Mouse (Mus musculus): ENCODE measurements around the gene Pter. TPM values are rescaled to one million over a fixed set of nuclear protein-coding genes. Genes with fewer than 3 reads are reported as not detected.

Gene Pter
- polyA plus RNA-seq (2014; fragmentation: Nextera tagmentation; extraction: Ambion mirVana): 10.5 and 11.4 TPM in 2 replicates

- ATAC-seq (ENCODE audit: insufficient read depth, low FRiP score, low TSS enrichment) (peak; percentile 93), DNase-seq (ENCODE audit: low spot score) (peak; percentile 86)
- WGBS: 1% methylated on average over 24 of the region's 24 CpGs
- H3K4me1 ChIP-seq (ENCODE audit: control insufficient read depth, insufficient read depth, low read length): peaks cover 6% of the 10 kb centered on the region
- H3K27me3 ChIP-seq (ENCODE audit: control insufficient read depth, insufficient read depth, low read length): no peaks in the 10 kb centered on the region
- H3K9me3 ChIP-seq (ENCODE audit: control insufficient read depth, low read length): no peaks in the 10 kb centered on the region
- H3K4me3 ChIP-seq (ENCODE audit: low read depth, low read length): peak within 1 kb of the TSS; percentile 43
- H3K4me2 ChIP-seq (ENCODE audit: low read depth): peak within 1 kb of the TSS; percentile 66
- no peaks in the 10 kb centered on the region for H3K36me3 ChIP-seq (ENCODE audit: control insufficient read depth, insufficient read depth, low read length)
- no peak within 1 kb of the TSS for H3K27ac ChIP-seq (ENCODE audit: low read depth, low read length)
- H3K9ac ChIP-seq (ENCODE audit: low read length): peak within 1 kb of the TSS; percentile 54
Observed at GRCm38 (mm10) chr2:12923804-12924591, at the start of gene Pter. Gene Pter, plus strand, starts transcription at chr2:12924041.

DNA sequence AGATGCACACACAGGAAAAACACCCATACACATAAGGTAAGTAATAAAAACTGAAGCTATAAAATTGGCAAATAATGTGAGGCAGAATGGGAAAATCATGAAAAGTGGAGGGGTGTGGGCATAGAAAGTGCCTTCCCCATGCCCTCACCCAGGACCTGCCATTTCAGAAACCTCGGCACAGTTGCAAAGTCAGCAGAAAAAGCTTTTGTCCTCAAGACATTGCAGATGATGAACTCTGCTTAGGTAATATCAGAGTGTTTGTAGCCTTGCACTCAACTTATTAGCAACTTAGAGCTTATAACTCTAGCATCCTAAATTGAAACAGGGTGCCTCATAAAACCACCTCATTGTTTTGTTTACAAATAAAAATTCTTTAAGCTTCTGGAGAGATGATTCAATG lies 49.6 kb upstream of the Pter start:
- DNase-seq (ENCODE audit: low spot score) (no peak), ATAC-seq (ENCODE audit: insufficient read depth, low FRiP score, low TSS enrichment) (no peak)
- Histone ChIP-seq H3K27ac (ENCODE audit: low read depth, low read length) (no peak overlapping the region), H3K4me2 (ENCODE audit: low read depth) (no peak overlapping the region), H3K36me3 (ENCODE audit: control insufficient read depth, insufficient read depth, low read length) (no peaks in the 10 kb centered on the region), H3K9ac (ENCODE audit: low read length) (no peak overlapping the region), H3K4me3 (ENCODE audit: low read depth, low read length) (no peak overlapping the region), H3K27me3 (ENCODE audit: control insufficient read depth, insufficient read depth, low read length) (no peaks in the 10 kb centered on the region), H3K4me1 (ENCODE audit: control insufficient read depth, insufficient read depth, low read length) (no peaks in the 10 kb centered on the region), H3K9me3 (ENCODE audit: control insufficient read depth, low read length) (no peaks in the 10 kb centered on the region)
- 58% methylated on average over 1 of the region's 1 CpGs for WGBS

DNA sequence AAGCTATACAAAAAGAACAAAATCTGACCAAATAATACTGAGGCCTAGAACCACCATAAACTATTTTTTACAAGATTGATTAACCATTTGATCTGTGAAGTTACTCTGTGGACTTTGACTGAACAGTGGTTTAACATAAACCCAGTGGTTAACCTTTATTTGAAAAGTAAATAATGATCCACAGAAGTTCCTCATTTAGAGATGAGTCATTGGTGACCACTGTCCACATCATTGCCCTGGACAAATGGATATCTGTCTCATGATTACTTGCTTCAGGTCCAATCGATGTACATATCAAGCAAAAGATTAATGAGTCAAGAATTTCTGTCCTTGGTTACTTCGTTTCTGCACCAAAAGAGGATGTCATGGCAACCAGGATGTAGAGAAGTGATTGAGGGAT lies 44.3 kb upstream of the Pter start:
- no peak for ATAC-seq (ENCODE audit: insufficient read depth, low FRiP score, low TSS enrichment)
- WGBS: 77% methylated on average over 2 of the region's 2 CpGs

GRCm38 (mm10) chr2:12881009-12881408 lies 42.8 kb upstream of the Pter start:
- ATAC-seq (ENCODE audit: insufficient read depth, low FRiP score, low TSS enrichment) (no peak), DNase-seq (ENCODE audit: low spot score) (no peak)
- H3K9ac ChIP-seq (ENCODE audit: low read length): no peak overlapping the region
- H3K4me3 ChIP-seq (ENCODE audit: low read depth, low read length): no peak overlapping the region
- H3K36me3 ChIP-seq (ENCODE audit: control insufficient read depth, insufficient read depth, low read length): no peaks in the 10 kb centered on the region
- no peaks in the 10 kb centered on the region for H3K27me3 ChIP-seq (ENCODE audit: control insufficient read depth, insufficient read depth, low read length)
- no peak overlapping the region for H3K4me2 ChIP-seq (ENCODE audit: low read depth)
- WGBS: 95% methylated on average over 1 of the region's 1 CpGs
- no peaks in the 10 kb centered on the region for H3K9me3 ChIP-seq (ENCODE audit: control insufficient read depth, low read length)
- no peaks in the 10 kb centered on the region for H3K4me1 ChIP-seq (ENCODE audit: control insufficient read depth, insufficient read depth, low read length)
- H3K27ac ChIP-seq (ENCODE audit: low read depth, low read length): no peak overlapping the region

More for the DNA sequence above, 44.3 kb upstream of the Pter start:
- H3K36me3 ChIP-seq (ENCODE audit: control insufficient read depth, insufficient read depth, low read length): no peaks in the 10 kb centered on the region
- H3K4me2 ChIP-seq (ENCODE audit: low read depth): no peak overlapping the region
- no peak overlapping the region for H3K9ac ChIP-seq (ENCODE audit: low read length)
- H3K9me3 ChIP-seq (ENCODE audit: control insufficient read depth, low read length): no peaks in the 10 kb centered on the region
- H3K27ac ChIP-seq (ENCODE audit: low read depth, low read length): no peak overlapping the region
- H3K4me3 ChIP-seq (ENCODE audit: low read depth, low read length): no peak overlapping the region
- H3K4me1 ChIP-seq (ENCODE audit: control insufficient read depth, insufficient read depth, low read length): no peaks in the 10 kb centered on the region
- no peak for DNase-seq (ENCODE audit: low spot score)
- H3K27me3 ChIP-seq (ENCODE audit: control insufficient read depth, insufficient read depth, low read length): no peaks in the 10 kb centered on the region

GRCm38 (mm10) chr2:12883276-12883914 lies 40.4 kb upstream of the Pter start:
- 80% methylated on average over 10 of the region's 10 CpGs for WGBS
- Histone ChIP-seq H3K27ac (ENCODE audit: low read depth, low read length) (0 out of 2 replicates have a peak overlapping the region, but pooled peaks have one; percentile 39), H3K4me1 (ENCODE audit: control insufficient read depth, insufficient read depth, low read length) (no peaks in the 10 kb centered on the region), H3K36me3 (ENCODE audit: control insufficient read depth, insufficient read depth, low read length) (no peaks in the 10 kb centered on the region), H3K4me3 (ENCODE audit: low read depth, low read length) (no peak overlapping the region), H3K9ac (ENCODE audit: low read length) (no peak overlapping the region), H3K4me2 (ENCODE audit: low read depth) (no peak overlapping the region), H3K27me3 (ENCODE audit: control insufficient read depth, insufficient read depth, low read length) (no peaks in the 10 kb centered on the region), H3K9me3 (ENCODE audit: control insufficient read depth, low read length) (no peaks in the 10 kb centered on the region)
- ATAC-seq (ENCODE audit: insufficient read depth, low FRiP score, low TSS enrichment) (no peak), DNase-seq (ENCODE audit: low spot score) (no peak)

GRCm38 (mm10) chr2:12887015-12887414 lies 36.8 kb upstream of the Pter start:
- no peak overlapping the region for H3K9ac ChIP-seq (ENCODE audit: low read length)
- H3K4me3 ChIP-seq (ENCODE audit: low read depth, low read length): no peak overlapping the region
- no peaks in the 10 kb centered on the region for H3K4me1 ChIP-seq (ENCODE audit: control insufficient read depth, insufficient read depth, low read length)
- H3K36me3 ChIP-seq (ENCODE audit: control insufficient read depth, insufficient read depth, low read length): no peaks in the 10 kb centered on the region
- peak; percentile 55 for ATAC-seq (ENCODE audit: insufficient read depth, low FRiP score, low TSS enrichment)
- peak; percentile 11 for DNase-seq (ENCODE audit: low spot score)
- H3K9me3 ChIP-seq (ENCODE audit: control insufficient read depth, low read length): no peaks in the 10 kb centered on the region
- H3K4me2 ChIP-seq (ENCODE audit: low read depth): no peak overlapping the region
- WGBS: 52% methylated on average over 2 of the region's 2 CpGs
- H3K27ac ChIP-seq (ENCODE audit: low read depth, low read length): no peak overlapping the region
- H3K27me3 ChIP-seq (ENCODE audit: control insufficient read depth, insufficient read depth, low read length): no peaks in the 10 kb centered on the region

DNA sequence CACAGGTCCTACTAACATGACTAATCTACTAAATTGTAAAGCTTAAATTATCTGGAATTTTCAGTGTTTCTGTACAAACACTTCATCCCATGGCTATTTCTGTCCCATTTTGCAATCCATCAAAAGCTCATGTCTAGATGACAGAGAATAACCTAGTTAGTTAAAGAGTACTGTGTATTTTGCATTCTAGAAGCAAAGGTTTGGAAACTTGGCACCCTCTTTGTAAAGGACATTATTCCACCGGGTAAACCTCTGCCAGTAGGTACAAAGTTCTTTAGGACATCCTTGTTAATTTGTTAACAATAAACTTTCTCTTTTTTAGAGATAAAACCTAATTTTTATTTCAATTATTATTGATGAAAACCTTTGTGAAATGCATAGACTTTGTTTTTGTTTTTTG lies 18.1 kb upstream of the Pter start:
- ATAC-seq (ENCODE audit: insufficient read depth, low FRiP score, low TSS enrichment): no peak
- H3K4me3 ChIP-seq (ENCODE audit: low read depth, low read length): no peak overlapping the region
- no peak overlapping the region for H3K4me2 ChIP-seq (ENCODE audit: low read depth)

DNA sequence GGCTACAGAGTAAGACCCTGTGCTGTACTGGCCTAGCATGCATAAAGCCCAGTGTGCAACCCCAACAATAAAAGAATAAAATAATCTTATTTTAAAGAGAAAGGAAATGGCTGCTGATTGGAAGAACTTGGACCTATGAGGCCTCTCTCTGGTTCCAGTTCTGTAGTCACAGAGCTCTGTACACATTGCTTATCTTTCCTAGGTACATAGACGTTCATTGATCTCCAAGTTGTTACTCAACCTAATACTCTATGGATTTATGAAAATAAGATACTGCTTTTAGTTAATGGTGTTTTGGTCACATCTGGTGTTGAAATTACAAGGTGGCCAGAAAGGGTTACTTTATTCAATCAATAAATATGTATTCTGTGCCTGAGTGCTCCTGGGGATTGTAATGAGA lies 1.8 kb downstream of the Pter start:
- Histone ChIP-seq H3K27ac (ENCODE audit: low read depth, low read length) (no peak overlapping the region), H3K4me3 (ENCODE audit: low read depth, low read length) (no peak overlapping the region), H3K9ac (ENCODE audit: low read length) (no peak overlapping the region), H3K4me1 (ENCODE audit: control insufficient read depth, insufficient read depth, low read length) (peaks cover 6% of the 10 kb centered on the region), H3K9me3 (ENCODE audit: control insufficient read depth, low read length) (no peaks in the 10 kb centered on the region), H3K36me3 (ENCODE audit: control insufficient read depth, insufficient read depth, low read length) (no peaks in the 10 kb centered on the region), H3K4me2 (ENCODE audit: low read depth) (no peak overlapping the region), H3K27me3 (ENCODE audit: control insufficient read depth, insufficient read depth, low read length) (no peaks in the 10 kb centered on the region)
- no peak for ATAC-seq (ENCODE audit: insufficient read depth, low FRiP score, low TSS enrichment)
- 87% methylated on average over 1 of the region's 1 CpGs for WGBS
- DNase-seq (ENCODE audit: low spot score): no peak

More for the DNA sequence above, 18.1 kb upstream of the Pter start:
- Histone ChIP-seq H3K27ac (ENCODE audit: low read depth, low read length) (no peak overlapping the region), H3K27me3 (ENCODE audit: control insufficient read depth, insufficient read depth, low read length) (no peaks in the 10 kb centered on the region), H3K9me3 (ENCODE audit: control insufficient read depth, low read length) (no peaks in the 10 kb centered on the region), H3K36me3 (ENCODE audit: control insufficient read depth, insufficient read depth, low read length) (no peaks in the 10 kb centered on the region), H3K4me1 (ENCODE audit: control insufficient read depth, insufficient read depth, low read length) (no peaks in the 10 kb centered on the region), H3K9ac (ENCODE audit: low read length) (no peak overlapping the region)
- WGBS: 83% methylated on average over 1 of the region's 1 CpGs
- DNase-seq (ENCODE audit: low spot score): no peak

- H3K36me3 ChIP-seq (ENCODE audit: control insufficient read depth, insufficient read depth, low read length): no peaks in the 10 kb centered on the region
- ATAC-seq (ENCODE audit: insufficient read depth, low FRiP score, low TSS enrichment) (no peak), DNase-seq (ENCODE audit: low spot score) (no peak)
- no peaks in the 10 kb centered on the region for H3K4me1 ChIP-seq (ENCODE audit: control insufficient read depth, insufficient read depth, low read length)
- H3K9ac ChIP-seq (ENCODE audit: low read length): no peak overlapping the region
- 85% methylated on average over 2 of the region's 2 CpGs for WGBS
- H3K27me3 ChIP-seq (ENCODE audit: control insufficient read depth, insufficient read depth, low read length): no peaks in the 10 kb centered on the region
- no peak overlapping the region for H3K27ac ChIP-seq (ENCODE audit: low read depth, low read length)
- no peak overlapping the region for H3K4me3 ChIP-seq (ENCODE audit: low read depth, low read length)
- H3K4me2 ChIP-seq (ENCODE audit: low read depth): no peak overlapping the region
- H3K9me3 ChIP-seq (ENCODE audit: control insufficient read depth, low read length): no peaks in the 10 kb centered on the region
Observed at GRCm38 (mm10) chr2:12930338-12930737, 6.5 kb downstream of the Pter start.
